Mouse (Mus musculus) A20 (cell line): ENCODE data around the gene Slc22a23.

Experiments used
- DNase-seq: peaks from one replicate; pipeline ENCODE4 v3.0.0-alpha.2; 2011; ENCODE audit warnings: low read depth, low spot score

The Slc22a23 gene

GRCm38 (mm10) chr13:34235056-34235455, 109.9 kb downstream of the Slc22a23 start:
- no peak for DNase-seq

- no peak for DNase-seq
Measured at GRCm38 (mm10) chr13:34234439-34234838, 110.5 kb downstream of the Slc22a23 start.

DNA sequence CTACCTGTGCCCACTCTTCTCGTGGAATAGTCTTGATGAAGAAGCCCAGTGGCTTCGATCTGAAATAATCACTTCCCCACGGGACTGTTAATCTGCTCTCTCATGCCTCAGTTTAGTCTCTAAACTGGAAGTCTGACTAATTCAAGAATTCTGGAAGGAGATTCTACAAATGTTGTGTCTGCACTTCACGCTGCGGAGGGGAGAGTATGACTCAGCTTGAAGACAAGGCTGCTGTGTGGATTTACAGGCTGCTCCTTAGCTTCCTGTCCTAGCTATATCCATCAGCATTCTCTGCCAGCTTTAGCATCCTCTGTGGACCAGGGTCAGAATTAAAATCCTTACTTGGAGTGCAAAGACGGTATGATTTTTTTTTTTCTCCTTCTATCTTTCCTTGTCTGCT, 112.0 kb downstream of the Slc22a23 start:
- no peak for DNase-seq

DNA sequence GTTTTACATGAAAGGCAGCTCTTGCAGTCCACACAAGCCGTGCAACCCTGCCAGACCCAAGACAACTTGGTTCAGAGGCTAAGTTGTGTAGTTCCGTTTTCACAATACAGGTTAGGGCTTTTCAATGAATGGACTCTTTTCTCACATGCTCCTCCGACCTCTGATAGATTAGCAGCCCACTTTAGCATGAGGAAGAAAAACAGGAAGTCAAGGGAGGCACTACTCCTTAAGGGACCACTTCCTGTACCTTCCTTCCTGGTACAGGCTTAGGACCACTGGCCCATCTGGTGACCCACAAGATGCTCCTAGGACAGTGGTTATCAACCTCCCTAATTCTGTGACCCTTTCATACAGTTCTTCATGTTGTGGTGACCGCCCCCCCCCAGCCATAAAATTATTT, 116.1 kb downstream of the Slc22a23 start:
- DNase-seq = peak; percentile 32

DNA sequence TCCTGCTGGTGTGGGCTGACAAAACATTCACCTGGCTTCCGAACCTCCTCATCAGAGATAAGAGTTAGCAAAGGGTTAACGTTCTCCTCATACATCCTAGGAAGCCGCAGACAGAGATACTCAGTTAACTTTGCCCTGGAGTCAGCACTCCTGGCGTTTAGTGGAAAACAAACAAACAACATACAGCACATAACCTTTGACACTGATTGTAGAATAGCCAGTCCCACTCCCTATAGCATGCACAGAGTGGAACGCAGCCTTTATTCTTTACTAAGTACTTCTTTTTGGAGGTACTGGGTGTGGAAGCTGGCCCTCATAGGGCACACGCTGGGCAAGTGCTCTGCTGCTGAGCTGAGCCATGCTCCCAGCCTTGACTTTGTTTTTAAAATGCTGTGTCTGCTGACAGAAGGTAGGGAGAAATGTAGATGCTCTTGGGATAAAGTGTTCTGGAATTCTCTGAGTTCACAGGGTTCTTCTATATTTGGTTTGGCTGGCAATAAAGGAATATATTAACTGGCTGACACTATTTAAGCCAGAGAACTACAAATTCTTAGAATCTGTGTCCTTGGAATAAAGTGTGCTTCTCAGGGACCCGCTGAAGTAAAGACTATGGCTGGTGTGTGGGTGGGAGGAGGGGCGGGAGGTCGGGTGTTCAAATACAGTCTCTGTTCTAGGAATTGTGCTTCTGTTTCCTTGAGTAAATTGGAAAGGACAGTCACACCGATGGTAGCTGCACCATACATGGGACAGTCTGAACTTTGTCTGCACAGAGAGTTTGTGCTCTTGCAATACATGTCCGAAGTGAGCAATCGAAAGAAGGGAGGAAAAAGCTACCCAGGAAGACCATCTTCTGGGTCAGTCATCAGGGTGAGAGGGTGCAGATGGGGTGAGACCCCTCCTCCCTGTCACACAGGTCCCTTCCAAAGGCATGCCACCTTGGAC, 117.0 kb downstream of the Slc22a23 start:
- no peak for DNase-seq

DNA sequence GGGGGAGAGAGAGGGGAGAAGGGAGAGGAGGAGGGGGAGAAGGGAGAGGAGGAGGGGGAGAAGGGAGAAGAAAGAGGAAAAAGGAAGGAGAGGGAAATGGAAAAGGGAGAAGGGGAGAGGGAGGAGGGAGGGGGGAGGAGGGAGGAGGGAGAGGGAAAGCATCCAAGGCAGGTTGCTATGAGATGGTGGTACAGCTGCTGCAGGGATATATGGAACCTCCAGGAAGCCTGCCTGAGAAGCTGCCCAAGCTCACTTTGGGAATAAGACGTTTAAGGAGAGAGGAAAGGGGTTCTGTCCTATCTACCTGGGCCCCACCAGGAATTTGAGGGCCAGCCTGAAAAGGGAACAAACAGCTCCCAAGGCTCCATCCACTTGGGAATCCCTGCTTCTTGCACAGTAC, 118.0 kb downstream of the Slc22a23 start:
- DNase-seq = no peak

GRCm38 (mm10) chr13:34222985-34223384, 122.0 kb downstream of the Slc22a23 start:
- DNase-seq = no peak

DNA sequence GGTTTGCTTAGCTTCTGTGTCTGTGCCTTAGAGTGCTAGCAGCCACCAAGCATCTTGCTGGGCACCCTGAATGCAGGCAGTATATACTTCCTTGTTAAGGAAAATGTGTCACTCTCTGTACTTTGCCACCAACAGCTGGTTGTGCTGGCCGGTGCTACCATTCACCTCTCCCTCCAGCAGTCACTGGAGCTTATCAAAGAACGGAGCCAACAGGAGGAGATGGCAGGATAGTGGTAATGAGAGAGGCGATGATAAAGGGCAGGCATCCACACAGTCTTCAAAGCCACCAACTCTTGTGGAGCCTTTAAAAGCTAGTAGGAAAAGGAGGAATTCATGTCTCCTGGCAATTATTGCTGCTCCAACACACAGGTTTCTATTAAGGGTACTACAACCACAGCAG, 125.3 kb downstream of the Slc22a23 start:
- DNase-seq = no peak

DNA sequence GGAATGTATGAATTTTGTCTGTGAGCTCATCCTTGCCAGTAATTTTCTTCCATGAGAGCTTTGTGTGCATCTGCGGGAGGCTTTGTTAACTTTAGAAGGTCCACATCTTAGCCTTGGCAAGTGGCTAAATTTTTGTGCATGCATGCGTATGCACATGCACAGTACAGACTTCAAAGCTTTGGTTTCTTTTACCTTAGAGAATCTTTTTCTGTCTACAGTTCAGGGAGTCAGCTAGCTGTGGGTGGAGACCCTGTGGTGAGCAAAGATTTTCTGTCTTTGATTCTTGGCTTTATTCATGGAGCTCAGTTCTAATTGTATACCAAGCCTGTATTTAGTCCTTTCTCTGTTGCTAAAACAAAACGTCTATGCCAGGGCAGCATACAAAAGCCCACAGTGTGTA, 126.2 kb downstream of the Slc22a23 start:
- no peak for DNase-seq

- no peak for DNase-seq
Measured at GRCm38 (mm10) chr13:34214855-34215254, 130.1 kb downstream of the Slc22a23 start.

DNA sequence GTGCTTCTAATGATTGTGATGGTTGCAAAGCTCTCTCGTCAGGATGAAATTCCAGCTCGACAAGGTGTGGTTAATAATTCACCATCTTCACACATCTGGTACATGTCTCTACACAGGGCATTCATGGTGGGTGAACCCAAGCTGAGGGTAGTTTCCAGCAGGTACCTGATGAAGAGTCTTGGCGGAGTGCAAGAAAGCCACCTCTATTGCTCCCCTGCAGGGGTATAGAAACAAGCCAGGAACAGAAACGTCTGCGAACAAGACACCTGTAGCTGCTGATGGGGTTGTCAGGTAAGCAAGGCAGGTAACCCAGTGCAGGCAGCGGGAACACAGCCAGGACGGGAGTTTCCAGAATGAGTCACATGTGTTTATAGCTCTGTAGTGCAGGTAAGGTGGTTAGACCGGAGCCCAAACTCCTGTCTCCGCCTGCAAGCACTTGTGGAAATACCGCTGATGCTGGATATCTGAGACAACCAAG, 132.2 kb downstream of the Slc22a23 start:
- DNase-seq = no peak

DNA sequence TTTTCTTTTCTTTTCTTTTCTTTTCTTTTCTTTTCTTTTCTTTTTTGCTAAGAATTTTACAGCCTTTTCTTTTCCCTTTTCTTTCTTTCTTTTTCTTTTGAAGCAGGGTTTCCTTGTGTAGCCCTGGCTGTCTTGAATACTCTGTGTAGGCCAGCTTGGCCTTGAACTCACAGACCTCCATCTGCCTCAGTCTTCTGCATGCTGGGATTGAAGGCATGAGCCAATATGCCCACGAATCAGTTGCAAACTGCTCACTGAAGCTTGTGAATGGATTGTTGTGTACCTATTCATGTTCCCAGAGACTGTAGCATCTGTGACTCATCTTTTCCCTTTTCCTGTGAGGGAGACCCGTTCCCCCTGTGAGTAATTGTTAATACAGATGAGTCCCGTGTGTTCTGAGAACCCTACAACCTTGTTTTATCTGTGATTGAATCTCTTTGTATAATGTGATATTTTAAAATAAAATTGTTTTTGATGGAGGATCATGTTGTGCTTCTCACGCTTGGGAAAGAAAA, 133.7 kb downstream of the Slc22a23 start:
- DNase-seq = no peak

DNA sequence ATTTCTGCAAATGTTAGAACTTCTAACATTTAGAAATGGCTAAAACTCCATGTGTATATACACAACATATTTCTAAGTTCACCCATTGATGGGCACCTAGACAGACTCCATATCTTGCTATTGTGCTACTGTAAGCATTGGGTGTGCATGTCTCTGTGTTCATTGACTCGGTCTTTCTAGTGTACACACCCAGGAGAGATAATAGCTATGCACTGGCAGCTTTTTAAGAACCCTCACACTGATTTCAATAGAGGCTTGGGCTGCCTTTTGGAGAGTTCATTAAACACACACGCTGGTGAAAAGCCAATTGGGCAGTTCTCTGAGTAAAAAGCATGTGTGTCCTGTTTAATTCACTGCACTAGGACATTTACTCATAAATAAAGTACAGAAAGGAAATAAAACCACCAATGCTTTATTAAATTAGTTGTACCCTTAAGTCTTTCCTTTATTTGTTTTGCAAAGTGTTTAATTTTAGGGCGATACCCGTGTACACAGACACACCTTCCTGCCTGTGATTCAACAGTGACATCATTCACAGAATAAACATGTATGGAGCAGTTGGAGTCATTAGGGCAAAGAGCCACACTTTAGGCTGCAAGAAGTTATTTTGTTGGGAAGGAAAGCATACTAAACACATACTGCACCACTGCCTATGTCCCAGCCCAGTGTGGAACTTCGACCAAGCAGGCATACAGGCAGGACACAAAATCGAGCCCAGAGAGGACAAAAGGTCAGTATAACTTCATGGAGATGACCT, 137.1 kb downstream of the Slc22a23 start:
- no peak for DNase-seq

DNA sequence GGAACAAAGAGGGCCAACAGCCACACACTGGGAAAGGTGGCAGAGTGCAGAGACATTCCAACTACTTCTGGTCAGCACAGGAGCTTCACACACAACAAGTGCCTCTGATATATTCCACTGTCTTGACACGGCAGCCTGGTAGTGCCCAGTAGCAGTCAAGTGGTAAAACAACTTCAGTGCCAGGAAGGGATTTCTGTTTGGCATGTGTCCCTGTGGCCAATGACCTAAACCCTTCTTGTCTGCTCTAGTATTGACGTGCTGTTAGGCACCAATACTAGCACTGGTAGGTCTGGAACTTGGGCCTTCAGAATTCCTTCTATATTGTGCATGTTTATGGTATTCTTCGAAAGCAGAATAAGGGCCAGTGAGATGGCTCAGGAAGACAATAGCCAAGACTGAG, 139.8 kb downstream of the Slc22a23 start:
- no peak for DNase-seq

- DNase-seq = no peak
Measured at GRCm38 (mm10) chr13:34195676-34196075, 149.3 kb downstream of the Slc22a23 start.

DNA sequence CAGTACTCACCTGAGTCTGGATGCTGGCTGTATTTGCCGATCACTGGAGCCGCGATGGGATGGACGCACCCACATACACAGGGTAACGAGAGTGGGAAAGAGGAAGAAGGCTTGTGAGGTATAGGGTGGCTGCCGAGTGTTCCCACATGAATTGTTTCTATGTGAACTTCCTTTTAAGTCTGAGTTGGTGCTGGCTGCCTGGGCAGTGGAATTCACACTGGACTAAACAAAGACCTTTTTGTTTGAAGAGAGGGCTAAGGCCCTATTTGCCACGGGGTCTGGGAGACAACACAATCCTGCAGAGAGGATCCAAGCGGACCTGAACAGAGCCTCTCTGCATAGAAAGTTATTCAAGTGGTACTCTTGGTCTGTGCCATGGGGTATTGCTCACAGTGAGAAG, 151.6 kb downstream of the Slc22a23 start:
- no peak for DNase-seq

DNA sequence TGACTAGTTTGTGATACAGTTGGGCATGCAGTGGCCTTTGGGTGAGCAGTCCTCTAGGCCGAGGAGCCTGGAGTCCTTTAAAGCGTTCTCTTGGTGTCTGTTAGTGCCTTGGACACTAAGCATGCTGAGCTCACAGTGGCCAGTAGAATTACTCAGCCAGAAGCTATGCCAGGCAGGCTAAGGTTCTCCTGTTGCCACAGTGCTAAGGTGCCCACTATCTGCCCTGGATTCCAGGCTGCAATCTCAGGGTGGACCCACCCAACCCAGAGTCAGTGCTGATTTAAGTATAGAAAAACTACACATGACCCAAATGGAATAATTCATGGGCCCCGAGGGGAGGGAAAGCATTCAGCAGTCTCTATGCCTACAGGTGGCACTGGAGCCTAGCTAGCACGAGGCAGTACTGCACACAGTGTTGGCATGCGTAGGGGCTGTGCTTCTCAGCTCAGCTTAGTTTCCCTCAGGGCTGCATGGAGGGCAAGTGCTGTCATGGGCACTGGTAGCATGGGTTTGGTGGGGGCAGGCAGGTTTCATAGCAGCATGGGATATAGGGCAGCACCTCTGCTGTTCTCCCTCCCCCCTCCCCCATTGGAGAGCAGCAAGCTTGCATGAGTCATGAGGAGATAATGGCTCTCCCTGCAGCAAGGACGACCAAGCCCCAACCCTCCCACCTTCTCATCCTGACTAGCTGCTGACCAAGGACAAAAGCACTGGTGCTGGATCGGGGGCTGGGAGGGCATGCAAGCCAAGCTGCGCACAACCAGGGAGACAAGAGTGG, 152.4 kb downstream of the Slc22a23 start:
- peak; percentile 6 for DNase-seq

- peak; percentile 85 for DNase-seq
Measured at GRCm38 (mm10) chr13:34187571-34187970, 157.4 kb downstream of the Slc22a23 start.

DNA sequence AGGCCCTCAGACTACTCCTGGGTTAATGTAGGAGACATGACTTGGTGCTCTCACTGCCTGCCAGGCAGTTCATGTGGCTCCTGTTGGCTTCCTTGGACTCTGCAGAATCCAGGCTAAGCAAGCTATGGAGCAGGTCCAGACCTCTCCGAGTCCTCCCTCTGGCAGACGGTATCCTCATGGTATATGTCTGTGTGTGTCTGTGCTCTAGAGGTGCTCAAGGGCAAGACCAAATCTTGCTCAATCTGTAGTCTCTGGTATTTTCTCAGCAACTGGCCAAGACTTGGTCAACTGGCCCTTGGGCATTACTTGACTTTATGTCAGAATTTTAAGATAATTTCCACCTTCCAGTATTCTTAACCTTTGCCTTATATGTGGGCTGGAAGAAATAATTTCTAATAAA, 159.6 kb downstream of the Slc22a23 start:
- no peak for DNase-seq

DNA sequence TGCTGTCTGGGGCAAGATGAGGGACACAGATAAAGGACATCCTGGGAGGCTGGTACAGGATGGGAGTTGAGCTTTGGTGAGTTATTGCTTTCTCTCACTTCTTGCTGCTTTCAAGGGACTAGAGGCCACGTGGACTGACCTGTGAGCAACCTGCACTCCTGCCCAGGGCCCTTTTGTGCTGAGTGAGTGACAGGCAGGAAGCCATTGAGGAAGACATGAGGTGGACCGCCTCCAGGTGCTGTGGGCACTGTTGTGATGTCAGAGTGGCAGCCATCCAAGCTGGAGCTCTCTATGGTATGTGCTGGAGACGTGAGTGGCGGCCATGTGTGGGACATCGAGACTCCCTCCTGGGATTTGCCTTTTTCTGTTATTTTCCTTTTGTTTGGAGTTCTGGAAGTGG, 163.4 kb downstream of the Slc22a23 start:
- no peak for DNase-seq

- no peak for DNase-seq
Measured at GRCm38 (mm10) chr13:34174025-34174424, 171.0 kb downstream of the Slc22a23 start.
